Mouse (Mus musculus): ENCODE data around the gene Vmn2r62.

DNA sequence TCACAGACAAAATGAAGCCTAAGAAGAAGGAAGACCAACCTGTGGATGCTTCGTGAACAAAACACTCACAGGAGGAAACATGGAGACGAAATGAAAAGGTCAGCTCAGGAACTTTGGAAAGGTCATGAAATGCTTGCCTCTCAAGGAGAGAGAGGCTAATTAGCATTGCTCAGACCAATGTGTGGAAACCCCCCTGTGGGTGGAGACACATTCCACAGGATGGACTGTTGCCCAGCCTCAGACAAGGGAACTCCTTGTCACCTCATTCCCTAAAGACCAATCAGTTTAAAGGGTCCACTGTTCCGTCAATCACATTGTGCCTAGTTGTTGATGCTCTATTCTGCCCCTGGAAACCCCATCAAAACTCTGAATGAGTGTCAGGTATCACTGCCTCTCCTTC lies 38.9 kb upstream of the Vmn2r62 start:
- TF ChIP-seq GATA1 (IDR thresholded peaks at IDR 0.05; ENCODE audit: low read depth, low read length) (no peak), CTCF (IDR thresholded peaks at IDR 0.05 in 2 of 3, conservative IDR thresholded peaks at IDR 0.05 in 1 of 3; ENCODE audit: control insufficient read depth in 1 of 3, insufficient read depth in 1 of 3, low read depth in 2 of 3, low read length in 3 of 3, poor library complexity in 1 of 3, severe bottlenecking in 1 of 3) (no peak), POLR2AphosphoS5 (IDR thresholded peaks at IDR 0.05; ENCODE audit: borderline replicate concordance, low read depth, low read length) (no peak), POLR2A (IDR thresholded peaks at IDR 0.05; ENCODE audit: control insufficient read depth in 1 of 2, insufficient read depth in 1 of 2, low read depth in 1 of 2, low read length in 2 of 2, poor library complexity in 1 of 2) (no peak), CHD1 (IDR thresholded peaks at IDR 0.05; ENCODE audit: low read depth, low read length) (no peak), TAL1 (IDR thresholded peaks at IDR 0.05; ENCODE audit: low read length) (no peak), BHLHE40 (IDR thresholded peaks at IDR 0.05; ENCODE audit: borderline replicate concordance, low read depth, low read length) (no peak), EP300 (IDR thresholded peaks at IDR 0.05; ENCODE audit: low read depth in 1 of 2, low read length in 2 of 2) (no peak), ELF1 (IDR thresholded peaks at IDR 0.05; ENCODE audit: low read depth, low read length) (no peak), POLR2AphosphoS2 (IDR thresholded peaks at IDR 0.05; ENCODE audit: low read length) (no peak), USF2 (IDR thresholded peaks at IDR 0.05; ENCODE audit: borderline replicate concordance in 1 of 2, insufficient read depth in 1 of 2, low read depth in 1 of 2, low read length in 2 of 2) (no peak), ZMIZ1 (IDR thresholded peaks at IDR 0.05; ENCODE audit: low read depth, low read length) (no peak)

Data from MEL (cell line).